Mouse (Mus musculus): ENCODE measurements around the gene Mettl6.

GRCm38 (mm10) chr14:31503406-31503805 is 8.6 kb upstream of the Mettl6 start:
- no peak for TF ChIP-seq CTCF (IDR thresholded peaks at IDR 0.05; ENCODE audit: control insufficient read depth, insufficient read depth, insufficient read length)
- TF ChIP-seq USF1 (IDR thresholded peaks at IDR 0.05; ENCODE audit: low read depth), result no peak
- no peak for TF ChIP-seq MAX (IDR thresholded peaks at IDR 0.05)
- TF ChIP-seq FOSL1 (IDR thresholded peaks at IDR 0.05; ENCODE audit: insufficient read depth, low read length, poor library complexity, severe bottlenecking), result no peak
- TF ChIP-seq CEBPB (IDR thresholded peaks at IDR 0.05; ENCODE audit: low read depth), result no peak
